Mouse (Mus musculus): Measurements from ENCODE around the gene Fggy.

DNA sequence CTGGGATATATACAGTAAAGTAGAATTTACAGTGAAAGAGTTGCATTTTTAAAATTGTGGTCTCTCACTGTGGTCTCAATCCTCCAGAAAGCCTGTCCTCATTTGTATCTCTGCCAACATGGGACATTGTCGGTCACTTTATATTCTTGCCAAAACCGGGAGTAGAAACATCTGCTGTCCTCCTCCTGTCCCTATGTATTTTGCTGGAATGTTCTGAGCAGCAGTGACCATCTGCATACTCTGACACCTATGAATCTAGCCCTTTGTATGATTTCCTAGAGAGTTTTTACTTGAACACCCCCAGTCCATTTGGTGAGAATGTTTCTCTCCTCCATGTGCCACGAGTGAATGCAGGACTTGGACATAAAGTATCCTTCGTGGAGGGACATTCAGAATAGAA lies 318.6 kb downstream of the Fggy start:
- TF ChIP-seq EP300 (optimal IDR thresholded peaks at IDR 0.05) (no peak), CTCF (IDR thresholded peaks at IDR 0.05; ENCODE audit: low read depth) (no peak)
